Mouse (Mus musculus): ENCODE measurements around the gene Zfp169. TPM values are rescaled to one million over a fixed set of nuclear protein-coding genes. Genes with fewer than 3 reads are reported as not detected.
"Not testable (repeated sequence)": the region's sequence is repeated elsewhere in the genome, so short reads cannot be mapped to it uniquely, and the experiment has no call there.

Gene Zfp169
- polyA plus RNA-seq, 1 experiment from 2014 or later, result 5.0 TPM

GRCm38 (mm10) chr13:48529028-48529427, 15.8 kb upstream of the Zfp169 start:
- WGBS, result 51% methylated on average over 2 of the region's 2 CpGs
- Histone ChIP-seq H3K36me3 (ENCODE audit: control insufficient read depth, insufficient read depth, low read length) (0 out of 2 replicates have a peak, but pooled peaks cover 5% of the 10 kb centered on the region), H3K9ac (ENCODE audit: low read depth, low read length) (no peak overlapping the region), H3K4me2 (ENCODE audit: low read depth, low read length) (no peak overlapping the region), H3K27me3 (replicated peaks; ENCODE audit: control insufficient read depth, insufficient read depth, low read length) (no peaks in the 10 kb centered on the region), H3K27ac (replicated peaks; ENCODE audit: low read depth, low read length) (no peak overlapping the region), H3K4me3 (ENCODE audit: low read depth, low read length) (no peak overlapping the region), H3K9me3 (ENCODE audit: control insufficient read depth, low read length) (no peaks in the 10 kb centered on the region), H3K4me1 (ENCODE audit: control insufficient read depth, insufficient read depth, low read length) (no peaks in the 10 kb centered on the region)
- no peak for DNase-seq (ENCODE audit: low spot score)
- ATAC-seq (ENCODE audit: low read depth), result no peak

DNA sequence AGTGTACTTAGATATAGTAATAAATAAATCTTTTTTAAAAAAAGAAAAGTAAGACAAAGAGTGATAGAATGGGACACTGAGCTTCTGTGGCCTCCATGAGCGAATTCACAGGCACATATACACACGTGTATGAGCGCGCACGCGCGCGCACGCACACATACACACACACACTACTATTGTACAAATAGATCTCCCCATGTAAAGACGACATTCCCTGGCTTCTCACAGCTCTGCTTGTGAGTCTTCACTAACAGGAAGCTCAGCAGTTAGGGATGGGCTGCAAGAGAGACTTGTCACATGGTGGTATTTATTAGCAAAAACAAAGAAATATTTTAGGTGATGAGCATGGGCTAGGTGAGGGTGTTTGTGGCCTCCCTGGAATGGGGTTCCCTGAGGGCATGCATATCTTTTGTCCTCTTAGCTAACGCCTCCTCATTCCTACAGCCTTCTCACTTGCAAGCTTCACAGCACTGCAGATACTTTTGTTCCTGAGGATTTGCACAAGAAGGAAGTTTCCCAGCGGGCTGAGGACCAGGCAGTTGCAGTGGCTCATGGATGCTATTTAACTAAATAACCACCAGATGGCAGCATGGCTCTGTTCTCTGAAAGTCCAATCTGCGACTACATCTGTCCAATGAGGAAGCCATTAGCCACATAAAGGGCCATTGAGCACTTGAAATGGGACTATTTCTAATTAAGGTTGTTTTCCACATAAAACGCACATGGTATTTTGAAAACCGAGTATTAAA, 15.0 kb upstream of the Zfp169 start:
- no peak overlapping the region for H3K9ac ChIP-seq (ENCODE audit: low read depth, low read length)

DNA sequence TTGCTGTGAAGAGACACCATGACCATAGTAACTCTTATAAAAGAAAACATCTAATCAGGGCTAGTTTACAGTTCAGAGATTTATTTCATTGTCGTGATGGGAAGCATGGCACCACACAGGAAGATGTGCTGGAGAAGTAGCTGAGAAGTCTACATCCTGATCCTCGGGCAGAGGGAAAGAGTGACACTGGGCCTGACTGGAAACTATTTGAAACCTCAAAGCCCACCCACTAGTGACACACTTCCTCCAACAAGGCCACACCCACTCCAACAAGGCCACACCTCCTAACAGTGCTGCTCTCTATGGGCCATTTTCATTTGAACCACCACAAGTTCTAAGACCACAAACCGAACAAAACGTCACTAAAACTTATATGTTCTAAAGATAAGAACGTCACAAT, 12.5 kb upstream of the Zfp169 start:
- ATAC-seq (ENCODE audit: low read depth) (no peak), DNase-seq (ENCODE audit: low spot score) (no peak)
- Histone ChIP-seq H3K4me3 (ENCODE audit: low read depth, low read length) (no peak overlapping the region), H3K4me2 (ENCODE audit: low read depth, low read length) (no peak overlapping the region), H3K4me1 (ENCODE audit: control insufficient read depth, insufficient read depth, low read length) (no peaks in the 10 kb centered on the region), H3K27ac (replicated peaks; ENCODE audit: low read depth, low read length) (no peak overlapping the region), H3K27me3 (replicated peaks; ENCODE audit: control insufficient read depth, insufficient read depth, low read length) (no peaks in the 10 kb centered on the region), H3K9me3 (ENCODE audit: control insufficient read depth, low read length) (no peaks in the 10 kb centered on the region), H3K36me3 (ENCODE audit: control insufficient read depth, insufficient read depth, low read length) (no peaks in the 10 kb centered on the region), H3K9ac (ENCODE audit: low read depth, low read length) (no peak overlapping the region)
- WGBS, result 77% methylated on average over 5 of the region's 5 CpGs

More for the DNA sequence above, 15.0 kb upstream of the Zfp169 start:
- WGBS, result 55% methylated on average over 15 of the region's 15 CpGs
- DNase-seq (ENCODE audit: low spot score) (peak; percentile 89), ATAC-seq (ENCODE audit: low read depth) (peak; percentile 64; the same call in 1 of the 2 replicates)
- Histone ChIP-seq H3K27me3 (replicated peaks; ENCODE audit: control insufficient read depth, insufficient read depth, low read length) (no peaks in the 10 kb centered on the region), H3K4me1 (ENCODE audit: control insufficient read depth, insufficient read depth, low read length) (no peaks in the 10 kb centered on the region), H3K4me3 (ENCODE audit: low read depth, low read length) (no peak overlapping the region), H3K4me2 (ENCODE audit: low read depth, low read length) (no peak overlapping the region), H3K27ac (replicated peaks; ENCODE audit: low read depth, low read length) (no peak overlapping the region), H3K36me3 (ENCODE audit: control insufficient read depth, insufficient read depth, low read length) (0 out of 2 replicates have a peak, but pooled peaks cover 1% of the 10 kb centered on the region), H3K9me3 (ENCODE audit: control insufficient read depth, low read length) (no peaks in the 10 kb centered on the region)

DNA sequence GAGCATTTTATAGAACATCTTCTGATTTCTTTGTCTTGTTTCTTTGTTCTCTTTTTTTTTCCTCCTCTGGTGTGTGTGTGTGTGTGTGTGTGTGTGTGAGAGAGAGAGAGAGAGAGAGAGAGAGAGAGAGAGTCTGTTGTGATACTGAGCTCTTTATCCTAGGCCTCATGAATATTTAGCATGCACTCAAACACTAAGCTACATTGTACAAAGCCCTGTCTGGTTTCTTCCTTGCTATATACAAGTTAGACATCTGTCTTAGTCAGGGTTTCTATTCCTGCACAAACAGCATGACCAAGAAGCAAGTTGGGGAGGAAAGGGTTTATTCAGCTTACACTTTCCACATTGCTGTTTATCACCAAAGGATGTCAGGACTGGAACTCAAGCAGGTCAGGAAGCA, 5.9 kb upstream of the Zfp169 start:
- not testable (repeated sequence) for H3K27me3 ChIP-seq (replicated peaks; ENCODE audit: control insufficient read depth, insufficient read depth, low read length); H3K36me3 ChIP-seq (ENCODE audit: control insufficient read depth, insufficient read depth, low read length); H3K9ac ChIP-seq (ENCODE audit: low read depth, low read length); H3K27ac ChIP-seq (replicated peaks; ENCODE audit: low read depth, low read length); DNase-seq (ENCODE audit: low spot score); H3K4me2 ChIP-seq (ENCODE audit: low read depth, low read length); H3K4me3 ChIP-seq (ENCODE audit: low read depth, low read length); H3K4me1 ChIP-seq (ENCODE audit: control insufficient read depth, insufficient read depth, low read length); H3K9me3 ChIP-seq (ENCODE audit: control insufficient read depth, low read length); ATAC-seq (ENCODE audit: low read depth)

GRCm38 (mm10) chr13:48515861-48516260, 2.6 kb upstream of the Zfp169 start:
- WGBS, result 80% methylated on average over 4 of the region's 4 CpGs
- Histone ChIP-seq H3K9me3 (ENCODE audit: control insufficient read depth, low read length) (0 out of 2 replicates have a peak, but pooled peaks cover 7% of the 10 kb centered on the region), H3K36me3 (ENCODE audit: control insufficient read depth, insufficient read depth, low read length) (no peaks in the 10 kb centered on the region), H3K4me2 (ENCODE audit: low read depth, low read length) (no peak overlapping the region), H3K4me3 (ENCODE audit: low read depth, low read length) (no peak overlapping the region), H3K27me3 (replicated peaks; ENCODE audit: control insufficient read depth, insufficient read depth, low read length) (no peaks in the 10 kb centered on the region), H3K9ac (ENCODE audit: low read depth, low read length) (no peak overlapping the region), H3K4me1 (ENCODE audit: control insufficient read depth, insufficient read depth, low read length) (0 out of 2 replicates have a peak, but pooled peaks cover 8% of the 10 kb centered on the region), H3K27ac (replicated peaks; ENCODE audit: low read depth, low read length) (no peak overlapping the region)
- ATAC-seq (ENCODE audit: low read depth) (no peak), DNase-seq (ENCODE audit: low spot score) (no peak)

GRCm38 (mm10) chr13:48508661-48509060, 4.6 kb downstream of the Zfp169 start:
- 0 out of 2 replicates have a peak, but pooled peaks cover 8% of the 10 kb centered on the region for H3K4me1 ChIP-seq (ENCODE audit: control insufficient read depth, insufficient read depth, low read length)
- H3K4me2 ChIP-seq (ENCODE audit: low read depth, low read length), result no peak overlapping the region
- H3K27me3 ChIP-seq (replicated peaks; ENCODE audit: control insufficient read depth, insufficient read depth, low read length), result no peaks in the 10 kb centered on the region
- H3K9me3 ChIP-seq (ENCODE audit: control insufficient read depth, low read length), result no peaks in the 10 kb centered on the region
- H3K36me3 ChIP-seq (ENCODE audit: control insufficient read depth, insufficient read depth, low read length), result peaks cover 26% of the 10 kb centered on the region
- DNase-seq (ENCODE audit: low spot score), result no peak
- no peak overlapping the region for H3K9ac ChIP-seq (ENCODE audit: low read depth, low read length)
- no peak overlapping the region for H3K4me3 ChIP-seq (ENCODE audit: low read depth, low read length)
- 89% methylated on average over 9 of the region's 9 CpGs for WGBS
- H3K27ac ChIP-seq (replicated peaks; ENCODE audit: low read depth, low read length), result no peak overlapping the region
- ATAC-seq (ENCODE audit: low read depth), result no peak

- no peak for ATAC-seq (ENCODE audit: low read depth)
- H3K36me3 ChIP-seq (ENCODE audit: control insufficient read depth, insufficient read depth, low read length), result peaks cover 44% of the 10 kb centered on the region
- H3K27me3 ChIP-seq (replicated peaks; ENCODE audit: control insufficient read depth, insufficient read depth, low read length), result no peaks in the 10 kb centered on the region
Observed at GRCm38 (mm10) chr13:48502422-48502821, 10.8 kb downstream of the Zfp169 start.

GRCm38 (mm10) chr13:48498676-48499075, 14.6 kb downstream of the Zfp169 start:
- no peak overlapping the region for H3K4me2 ChIP-seq (ENCODE audit: low read depth, low read length)

More at GRCm38 (mm10) chr13:48502422-48502821, 10.8 kb downstream of the Zfp169 start:
- Histone ChIP-seq H3K9ac (ENCODE audit: low read depth, low read length) (no peak overlapping the region), H3K27ac (replicated peaks; ENCODE audit: low read depth, low read length) (no peak overlapping the region), H3K4me1 (ENCODE audit: control insufficient read depth, insufficient read depth, low read length) (0 out of 2 replicates have a peak, but pooled peaks cover 5% of the 10 kb centered on the region), H3K4me2 (ENCODE audit: low read depth, low read length) (no peak overlapping the region), H3K4me3 (ENCODE audit: low read depth, low read length) (no peak overlapping the region), H3K9me3 (ENCODE audit: control insufficient read depth, low read length) (no peaks in the 10 kb centered on the region)
- WGBS, result 77% methylated on average over 5 of the region's 5 CpGs
- DNase-seq (ENCODE audit: low spot score), result no peak

More at GRCm38 (mm10) chr13:48498676-48499075, 14.6 kb downstream of the Zfp169 start:
- 0 out of 2 replicates have a peak, but pooled peaks cover 5% of the 10 kb centered on the region for H3K4me1 ChIP-seq (ENCODE audit: control insufficient read depth, insufficient read depth, low read length)
- peak overlapping the region; percentile 58; the same call in 1 of the 2 replicates for H3K27ac ChIP-seq (replicated peaks; ENCODE audit: low read depth, low read length)
- ATAC-seq (ENCODE audit: low read depth) (0 out of 2 replicates have a peak, but pooled peaks have one; percentile 30), DNase-seq (ENCODE audit: low spot score) (peak; percentile 66)
- H3K9ac ChIP-seq (ENCODE audit: low read depth, low read length), result no peak overlapping the region
- H3K36me3 ChIP-seq (ENCODE audit: control insufficient read depth, insufficient read depth, low read length), result peaks cover 35% of the 10 kb centered on the region
- WGBS, result 52% methylated on average over 4 of the region's 4 CpGs
- H3K4me3 ChIP-seq (ENCODE audit: low read depth, low read length), result no peak overlapping the region
- peaks cover 16% of the 10 kb centered on the region for H3K9me3 ChIP-seq (ENCODE audit: control insufficient read depth, low read length)
- H3K27me3 ChIP-seq (replicated peaks; ENCODE audit: control insufficient read depth, insufficient read depth, low read length), result no peaks in the 10 kb centered on the region
